Mouse (Mus musculus) olfactory bulb, adult 2 months (tissue): ENCODE measurements around the gene Tmem98. TPM values are rescaled to one million over a fixed set of nuclear protein-coding genes. Genes with fewer than 3 reads are reported as not detected.

Experiments used
- H3K27ac ChIP-seq: fragments of 200-500 bp; 2 replicates; pipeline ENCODE4 v1.5.1; 2012; ENCODE audit warnings: low read depth, low read length; ENCODE audit not compliant: insufficient read depth
- H3K4me1 ChIP-seq: fragments of 200-500 bp; 2 replicates; pipeline ENCODE4 v1.6.1; 2012; ENCODE audit warnings: low read length; ENCODE audit not compliant: control insufficient read depth, insufficient read depth
- H3K4me3 ChIP-seq: fragments of 200-500 bp; 2 replicates; pipeline ENCODE4 v1.5.1; 2012; ENCODE audit warnings: mild to moderate bottlenecking, low read depth, low read length, moderate library complexity; ENCODE audit not compliant: insufficient read depth
- CTCF ChIP-seq: fragments of 200-500 bp; IDR thresholded peaks from 2 replicates; pipeline ENCODE4 v1.5.1; 2012; ENCODE audit warnings: low read depth, mild to moderate bottlenecking, low read length, moderate library complexity; ENCODE audit not compliant: insufficient read depth
- POLR2A ChIP-seq: fragments of 200-500 bp; IDR thresholded peaks from 2 replicates; pipeline ENCODE4 v1.6.1; 2012; ENCODE audit warnings: mild to moderate bottlenecking, low read depth, low read length, moderate library complexity; ENCODE audit not compliant: insufficient read depth
- WGBS: fragments of 180-500 bp; shearing (Covaris S2); methylation state at CpG from one replicate; pipeline ENCODE4 v1.1.7; 2018; 5-methylcytosine and 5-hydroxymethylcytosine counted together
- polyA plus RNA-seq: library from polyadenylated mRNA; stranded (reverse); fragments of >200 nt; gene quantifications from 2 replicates; pipeline ENCODE4 v1.2.4, GENCODE M21; 2012; ENCODE audit warnings: low replicate concordance; ENCODE audit not compliant: missing spikeins, insufficient read depth, insufficient read length

Tmem98 gene
- polyA plus RNA-seq, 1 experiment = not detected

DNA sequence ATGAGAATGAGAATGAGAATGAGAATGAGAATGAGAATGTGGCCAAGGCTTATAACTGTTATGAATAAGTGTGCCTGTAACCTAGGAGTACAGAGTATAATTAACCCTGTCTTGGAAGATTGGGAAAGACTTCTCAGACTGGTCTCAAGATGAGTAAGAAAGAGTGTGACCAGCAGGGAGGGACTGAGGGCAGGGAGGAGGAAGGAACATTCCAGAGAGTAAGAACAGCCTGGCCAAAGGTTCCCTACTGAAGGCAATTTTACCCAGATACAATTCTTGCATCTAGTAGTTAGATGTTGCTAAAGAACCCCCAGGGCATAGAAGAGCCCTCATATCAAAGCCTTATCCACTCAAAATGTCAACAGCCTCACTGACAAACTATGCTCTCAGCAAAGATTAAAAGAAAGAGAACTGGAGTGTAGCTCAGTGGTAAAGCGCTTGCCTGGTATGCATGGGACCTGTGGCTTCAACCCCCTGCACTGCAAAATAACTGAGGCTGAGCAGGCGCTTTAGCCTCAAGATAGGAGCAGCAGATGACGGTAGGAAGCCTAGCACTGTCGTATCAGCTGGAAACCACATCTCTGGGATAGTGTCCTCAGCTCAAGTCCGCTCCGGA is 37.3 kb upstream of the Tmem98 start:
- H3K4me3 ChIP-seq = no peak overlapping the region
- H3K27ac ChIP-seq = no peak overlapping the region
- no peaks in the 10 kb centered on the region for H3K4me1 ChIP-seq
- TF ChIP-seq CTCF (no peak), POLR2A (no peak)
- 89% methylated on average over 6 of the region's 6 CpGs for WGBS

DNA sequence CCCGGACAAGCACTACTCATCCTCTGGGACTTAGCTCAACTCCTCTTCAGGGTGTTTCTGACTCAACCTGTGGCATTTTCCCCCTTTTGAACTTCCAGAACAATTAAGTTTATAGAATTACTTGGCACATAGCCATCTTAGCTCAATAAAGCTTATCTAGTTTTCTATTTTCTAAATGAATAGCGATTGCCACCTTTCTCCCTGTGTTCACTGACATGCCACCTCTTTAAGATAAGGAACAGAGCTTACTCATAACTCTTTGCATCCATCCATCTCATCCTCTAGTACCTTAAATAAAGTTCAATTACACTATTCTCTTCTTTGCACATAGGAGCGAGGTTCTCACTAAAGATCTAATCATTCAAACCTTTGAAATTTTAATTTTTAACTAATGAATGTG is 34.4 kb upstream of the Tmem98 start:
- TF ChIP-seq POLR2A (no peak), CTCF (no peak)
- no peak overlapping the region for H3K27ac ChIP-seq
- 88% methylated on average over 3 of the region's 3 CpGs for WGBS
- no peak overlapping the region for H3K4me3 ChIP-seq
- H3K4me1 ChIP-seq = peaks cover 5% of the 10 kb centered on the region

GRCm38 (mm10) chr11:80777708-80778107 is 32.3 kb upstream of the Tmem98 start:
- Histone ChIP-seq H3K4me1 (peaks cover 5% of the 10 kb centered on the region), H3K27ac (no peak overlapping the region), H3K4me3 (no peak overlapping the region)
- WGBS = 91% methylated on average over 2 of the region's 2 CpGs
- TF ChIP-seq CTCF (no peak), POLR2A (no peak)

DNA sequence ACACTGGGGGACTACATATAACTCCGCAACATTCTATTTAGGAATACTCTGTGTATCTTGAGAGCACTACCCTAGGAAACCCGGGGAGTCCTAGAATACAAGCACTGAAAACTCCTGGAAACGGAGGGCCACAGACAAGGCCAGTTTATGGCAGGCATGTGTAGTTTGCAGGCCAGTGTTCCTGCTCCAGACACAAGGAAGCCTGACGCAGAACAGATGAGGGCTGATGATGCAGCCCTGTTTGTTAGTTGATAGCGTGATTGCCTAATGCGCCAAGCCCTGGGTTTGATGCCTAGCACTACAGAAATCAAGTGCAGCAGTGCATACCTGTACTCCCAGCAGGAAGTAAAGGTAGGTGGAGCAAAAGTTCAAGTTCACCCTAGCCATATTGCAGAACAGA is 31.8 kb upstream of the Tmem98 start:
- Histone ChIP-seq H3K4me3 (no peak overlapping the region), H3K27ac (no peak overlapping the region), H3K4me1 (peaks cover 5% of the 10 kb centered on the region)
- 82% methylated on average over 6 of the region's 6 CpGs for WGBS
- TF ChIP-seq POLR2A = no peak
- TF ChIP-seq CTCF = no peak

- Histone ChIP-seq H3K4me1 (peaks cover 5% of the 10 kb centered on the region), H3K27ac (no peak overlapping the region), H3K4me3 (peak overlapping the region; percentile 94)
- no peak for TF ChIP-seq CTCF
- no peak for TF ChIP-seq POLR2A
- WGBS = 8% methylated on average over 18 of the region's 18 CpGs
Measured at GRCm38 (mm10) chr11:80778916-80779526, 31.0 kb upstream of the Tmem98 start.

DNA sequence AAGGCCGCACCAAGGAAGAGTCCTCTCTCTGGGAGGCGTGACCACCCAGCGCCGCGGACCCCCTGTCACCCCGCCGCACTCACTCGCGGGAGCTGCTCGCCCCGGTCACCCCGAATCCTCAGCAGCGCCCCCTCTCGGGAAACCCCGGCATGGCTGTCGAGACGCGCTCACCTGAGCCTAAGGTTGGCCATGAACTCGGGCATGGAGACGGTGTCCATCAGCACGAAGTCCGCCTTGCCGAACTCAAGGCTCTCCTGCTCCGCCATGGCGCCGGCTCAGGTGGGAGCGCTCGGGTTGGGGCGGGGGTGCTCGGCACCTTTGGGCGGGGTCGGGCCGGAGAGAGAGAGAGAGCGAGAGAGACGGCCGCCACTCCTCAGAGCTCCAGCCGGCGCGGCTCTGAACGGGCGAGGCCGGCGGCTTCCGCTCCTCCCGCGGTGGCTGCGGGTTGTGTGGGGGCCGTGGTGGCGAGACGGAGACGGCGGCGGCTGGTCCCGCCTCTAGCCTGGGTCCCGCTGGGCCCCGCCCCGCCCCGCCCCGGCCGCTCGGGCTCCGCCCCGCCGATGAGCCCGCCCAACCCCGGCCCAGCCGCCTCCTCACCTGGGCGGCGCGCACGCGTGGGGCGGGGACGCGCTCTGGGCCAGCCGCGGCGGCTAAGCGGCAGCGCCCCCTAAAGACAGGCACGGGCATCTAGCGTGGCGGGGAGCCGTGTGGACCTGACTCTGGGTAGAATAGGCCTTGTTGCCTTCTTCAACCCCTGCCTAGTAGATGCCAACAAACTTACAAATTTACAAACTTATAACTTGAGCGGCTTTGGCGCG is 30.2 kb upstream of the Tmem98 start, which contains the start of gene Myo1d:
TSS of gene Myo1d (minus strand) at position 499 of the 818 bp plus-strand sequence.
- Histone ChIP-seq H3K4me1 (peaks cover 5% of the 10 kb centered on the region), H3K27ac (no peak within 1 kb of the TSS), H3K4me3 (peak within 1 kb of the TSS; percentile 94)
- WGBS = 1% methylated on average over 86 of the region's 87 CpGs
- TF ChIP-seq CTCF (peak; percentile 74), POLR2A (no peak)

- Histone ChIP-seq H3K4me3 (no peak overlapping the region), H3K4me1 (peaks cover 5% of the 10 kb centered on the region), H3K27ac (no peak overlapping the region)
- TF ChIP-seq CTCF (no peak), POLR2A (no peak)
- 93% methylated on average over 2 of the region's 2 CpGs for WGBS
Measured at GRCm38 (mm10) chr11:80781535-80781934, 28.4 kb upstream of the Tmem98 start.

DNA sequence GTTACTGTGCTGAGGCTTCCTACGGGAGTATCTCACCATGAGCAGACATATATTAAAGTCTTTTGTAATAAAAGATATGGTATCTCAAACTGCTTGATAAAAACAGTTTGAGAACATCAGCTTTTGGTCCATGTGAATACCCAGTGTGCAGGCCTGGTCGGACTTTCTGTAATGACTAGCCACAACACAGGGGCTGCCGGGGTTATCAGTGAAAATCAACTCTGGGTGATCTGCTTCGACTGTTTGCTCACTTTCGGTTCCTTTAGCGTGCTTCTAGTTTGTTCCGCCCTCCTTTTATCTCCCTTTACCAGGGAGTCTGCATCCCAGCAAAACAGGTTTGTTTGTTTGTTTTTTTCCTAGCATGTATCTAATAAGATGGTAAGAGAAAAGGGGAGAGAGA is 26.5 kb upstream of the Tmem98 start:
- no peak overlapping the region for H3K4me3 ChIP-seq
- TF ChIP-seq POLR2A (no peak), CTCF (no peak)
- H3K27ac ChIP-seq = no peak overlapping the region
- 89% methylated on average over 7 of the region's 7 CpGs for WGBS
- H3K4me1 ChIP-seq = peaks cover 5% of the 10 kb centered on the region

GRCm38 (mm10) chr11:80784294-80784743 is 25.7 kb upstream of the Tmem98 start:
- Histone ChIP-seq H3K27ac (no peak overlapping the region), H3K4me3 (no peak overlapping the region), H3K4me1 (peaks cover 3% of the 10 kb centered on the region)
- TF ChIP-seq CTCF = no peak
- no peak for TF ChIP-seq POLR2A
- WGBS = 60% methylated on average over 3 of the region's 3 CpGs
